Mouse (Mus musculus) bone marrow, adult 2 months (tissue): Measurements from ENCODE around the gene Kdelr1.
"Not testable (repeated sequence)": the region's sequence is repeated elsewhere in the genome, so short reads cannot be mapped to it uniquely, and the experiment has no call there.

ENCODE experiments used
- CTCF ChIP-seq: fragments of 200-500 bp; IDR thresholded peaks from 2 replicates; pipeline ENCODE4 v1.5.1; 2011; ENCODE audit warnings: low read length, control low read depth; ENCODE audit not compliant: control insufficient read depth, insufficient read depth
- POLR2A ChIP-seq: fragments of 200-500 bp; IDR thresholded peaks from 2 replicates; pipeline ENCODE4 v1.6.1; 2011; ENCODE audit warnings: low read depth, mild to moderate bottlenecking, control low read depth, low read length, borderline replicate concordance; ENCODE audit not compliant: control insufficient read depth

- not testable (repeated sequence) for TF ChIP-seq CTCF, POLR2A
Observed at GRCm38 (mm10) chr7:45898125-45898524, 25.6 kb downstream of the Kdelr1 start.
